Mouse (Mus musculus) lung, postnatal 36 days (tissue): ENCODE measurements around the gene Galr2.
A peak's percentile ranks its signal among the peaks of the same experiment; 100 is the strongest.

ENCODE experiments used
- DNase-seq: peaks from one replicate; pipeline ENCODE4 v3.0.0; 2022; ENCODE audit warnings: mixed read lengths

Galr2 gene

GRCm38 (mm10) chr11:116307762-116308531, 27.2 kb downstream of the Galr2 start:
- DNase-seq = no peak

GRCm38 (mm10) chr11:116309601-116310000, 28.9 kb downstream of the Galr2 start:
- no peak for DNase-seq

- DNase-seq = no peak
These were observed 30.4 kb downstream of the Galr2 start for GRCm38 (mm10) chr11:116311169-116311568.

- DNase-seq = peak; percentile 10
These were observed 31.6 kb downstream of the Galr2 start for GRCm38 (mm10) chr11:116312359-116312758.

- peak; percentile 87 for DNase-seq
These were observed 38.2 kb downstream of the Galr2 start for GRCm38 (mm10) chr11:116318719-116319659.

- DNase-seq = peak; percentile 28
These were observed 46.3 kb downstream of the Galr2 start for GRCm38 (mm10) chr11:116326963-116327603.

- peak; percentile 42 for DNase-seq
These were observed 48.8 kb downstream of the Galr2 start for GRCm38 (mm10) chr11:116329314-116330210.

- DNase-seq = no peak
These were observed 49.4 kb downstream of the Galr2 start for GRCm38 (mm10) chr11:116330211-116330518.

GRCm38 (mm10) chr11:116332232-116332982, 51.7 kb downstream of the Galr2 start:
- no peak for DNase-seq

GRCm38 (mm10) chr11:116332983-116333270, 52.2 kb downstream of the Galr2 start:
- no peak for DNase-seq
